Mouse (Mus musculus) C2C12 (cell line): ENCODE results near the gene Ifi211.
"Not testable (repeated sequence)": the region's sequence is repeated elsewhere in the genome, so short reads cannot be mapped to it uniquely, and the experiment has no call there.

ENCODE experiments used
- CEBPB ChIP-seq: IDR thresholded peaks from one replicate; pipeline ENCODE4 v1.6.1; 2011; ENCODE audit warnings: low read depth, mild to moderate bottlenecking, control low read depth, moderate library complexity
- CTCF ChIP-seq: IDR thresholded peaks from one replicate; pipeline ENCODE4 v1.5.1; 2011; ENCODE audit not compliant: control insufficient read depth, insufficient read depth, insufficient read length
- MAX ChIP-seq: IDR thresholded peaks from one replicate; pipeline ENCODE4 v1.6.1; 2011; ENCODE audit warnings: mild to moderate bottlenecking, control low read depth
- MYOG ChIP-seq: IDR thresholded peaks from one replicate; pipeline ENCODE4 v1.6.1; 2011; ENCODE audit not compliant: control insufficient read depth, insufficient read length; ENCODE audit errors: extremely low read depth
- USF1 ChIP-seq: IDR thresholded peaks from one replicate; pipeline ENCODE4 v1.6.1; 2011; ENCODE audit warnings: low read depth, mild to moderate bottlenecking, control low read depth, moderate library complexity

DNA sequence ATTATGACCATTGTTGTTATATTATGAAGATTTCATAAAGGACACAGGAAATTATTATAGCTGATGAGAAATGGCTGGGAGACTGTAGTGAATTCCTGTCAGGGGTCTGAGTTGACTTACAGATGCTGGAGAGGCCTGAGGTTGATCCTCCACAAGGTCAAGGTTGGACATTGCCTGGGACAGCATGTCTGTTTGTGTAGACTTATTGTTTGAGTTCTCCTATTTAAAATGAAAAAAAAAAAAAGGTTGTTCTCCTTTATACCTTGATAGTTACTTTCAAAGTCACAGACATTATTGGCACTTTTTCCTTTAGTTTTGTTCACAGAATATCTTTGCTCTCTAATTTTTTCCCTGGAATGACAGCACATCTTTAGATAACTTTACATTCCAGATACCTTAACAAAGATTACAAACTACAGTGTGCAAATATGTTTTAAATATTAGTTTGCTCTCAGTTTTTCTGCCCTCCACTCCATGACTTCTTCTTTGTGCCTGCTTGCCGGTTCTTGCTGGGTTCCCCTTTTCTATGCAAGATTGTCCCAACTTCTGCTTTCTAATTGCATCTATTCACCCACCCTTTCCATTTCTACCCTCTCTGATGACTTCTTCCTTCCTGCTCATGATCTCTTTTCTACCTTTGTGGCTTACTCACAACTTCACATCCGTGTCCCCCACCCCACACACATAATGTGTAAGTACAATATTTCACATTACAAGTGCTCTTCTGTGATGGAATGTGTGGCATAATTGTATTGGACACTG, 25.6 kb downstream of the Ifi211 start:
- TF ChIP-seq MAX, CTCF, USF1, CEBPB, MYOG: not testable (repeated sequence)
